Mouse (Mus musculus) cortical plate, adult 2 months (tissue): ENCODE data around the gene Zfp652.

ENCODE experiments used
- CTCF ChIP-seq: fragments of 200-500 bp; IDR thresholded peaks from 2 replicates; pipeline ENCODE4 v1.5.1; 2011; ENCODE audit warnings: mild to moderate bottlenecking, control low read depth, low read length; ENCODE audit not compliant: insufficient read depth; ENCODE audit errors: extremely low read depth
- POLR2A ChIP-seq: fragments of 200-500 bp; IDR thresholded peaks from 2 replicates; pipeline ENCODE4 v1.6.1; 2011; ENCODE audit warnings: mild to moderate bottlenecking, low read length, control low read depth; ENCODE audit not compliant: insufficient read depth; ENCODE audit errors: extremely low read depth

DNA sequence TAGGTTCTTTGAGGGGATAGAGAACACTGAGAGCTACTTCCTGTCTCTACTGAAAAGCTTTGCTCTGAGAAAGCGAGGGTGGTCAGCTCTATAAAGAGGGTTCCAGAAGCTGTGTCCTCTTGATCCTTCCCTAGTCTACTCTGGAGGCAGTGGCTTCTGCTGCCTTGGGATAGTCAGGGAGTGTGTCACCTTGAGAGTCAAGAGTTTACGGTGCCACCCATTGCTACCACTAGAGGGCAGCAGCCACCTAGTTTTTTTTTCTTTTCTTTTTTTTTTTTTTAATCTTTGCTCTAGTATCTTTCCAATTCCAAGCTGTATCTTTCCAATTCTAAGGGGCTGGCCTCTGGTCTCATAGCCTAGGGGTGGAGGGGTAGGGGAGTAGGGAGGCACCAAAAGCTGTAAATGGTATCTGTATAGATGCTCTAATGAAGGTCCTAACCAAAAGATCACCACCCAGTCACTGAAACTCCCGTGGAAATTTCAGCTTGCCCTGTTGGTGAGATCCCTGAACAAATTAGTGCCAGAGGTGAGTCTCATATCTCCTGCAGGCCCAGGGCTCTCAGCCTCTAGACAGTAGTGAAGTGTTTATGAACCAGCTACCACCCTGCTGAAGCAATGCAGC is 115.1 kb downstream of the Zfp652 start:
- no peak for TF ChIP-seq POLR2A
- TF ChIP-seq CTCF = peak; percentile 69
